Mouse (Mus musculus): ENCODE results near the gene Mmp8. TPM values are rescaled to one million over a fixed set of nuclear protein-coding genes. Genes with fewer than 3 reads are reported as not detected.

Mmp8 gene
- polyA plus RNA-seq, 1 experiment from 2014 or later: 0.16 TPM

DNA sequence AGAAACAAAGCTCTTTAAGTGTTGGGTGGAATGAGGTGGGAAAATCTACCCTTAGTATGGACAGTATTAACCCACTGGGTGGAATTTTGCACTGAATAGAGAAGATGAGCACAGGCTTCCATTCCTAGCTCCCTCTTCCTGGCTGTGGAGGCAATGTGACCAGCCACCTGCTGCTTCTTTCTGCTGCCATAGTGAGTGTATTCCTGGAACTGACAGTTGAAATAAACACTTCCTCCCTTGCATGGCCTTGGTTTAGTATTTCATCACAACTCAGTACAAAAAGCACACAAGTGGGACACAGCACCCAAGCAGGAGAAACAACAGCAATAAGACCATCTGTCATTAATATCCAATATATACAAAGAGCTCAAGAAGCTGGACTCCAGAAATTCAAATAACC, 6.3 kb upstream of the Mmp8 start:
- no peak for ATAC-seq (ENCODE audit: low FRiP score, low TSS enrichment)
- no peaks in the 10 kb centered on the region for H3K36me3 ChIP-seq (ENCODE audit: control insufficient read depth, insufficient read depth, low read length)
- no peaks in the 10 kb centered on the region for H3K9me3 ChIP-seq (ENCODE audit: control insufficient read depth, low read length)
- no peaks in the 10 kb centered on the region for H3K27me3 ChIP-seq (ENCODE audit: control insufficient read depth, insufficient read depth, low read length)
- no peak overlapping the region for H3K9ac ChIP-seq (ENCODE audit: low read depth, low read length)
- no peak overlapping the region for H3K4me2 ChIP-seq (replicated peaks; ENCODE audit: low read depth, low read length)
- H3K4me3 ChIP-seq (ENCODE audit: low read length): no peak overlapping the region
- no peaks in the 10 kb centered on the region for H3K4me1 ChIP-seq (ENCODE audit: control insufficient read depth, insufficient read depth, low read length)
- H3K27ac ChIP-seq (ENCODE audit: low read depth, low read length): no peak overlapping the region

DNA sequence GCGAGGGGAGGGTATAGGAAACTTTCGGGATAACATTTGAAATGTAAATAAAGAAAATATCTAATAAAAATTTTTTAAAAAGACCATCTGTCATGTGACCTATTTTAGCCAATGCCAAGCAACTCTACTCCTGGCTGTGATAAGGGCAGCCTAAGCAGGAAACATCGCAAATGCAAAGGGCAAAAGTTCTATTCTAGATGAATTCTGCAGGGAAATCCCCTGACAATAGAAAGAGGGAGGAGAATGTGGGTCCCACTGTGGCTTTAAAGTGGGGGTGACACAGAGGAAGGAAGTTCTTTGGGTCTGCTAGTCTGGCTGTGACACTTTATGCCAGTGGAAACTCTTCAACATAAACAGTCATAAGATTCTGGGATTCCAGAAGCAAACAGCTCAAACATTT, 4.7 kb upstream of the Mmp8 start:
- H3K9me3 ChIP-seq (ENCODE audit: control insufficient read depth, low read length): no peaks in the 10 kb centered on the region
- ATAC-seq (ENCODE audit: low FRiP score, low TSS enrichment): no peak
- H3K4me1 ChIP-seq (ENCODE audit: control insufficient read depth, insufficient read depth, low read length): no peaks in the 10 kb centered on the region
- H3K4me2 ChIP-seq (replicated peaks; ENCODE audit: low read depth, low read length): no peak overlapping the region
- H3K27me3 ChIP-seq (ENCODE audit: control insufficient read depth, insufficient read depth, low read length): no peaks in the 10 kb centered on the region
- H3K4me3 ChIP-seq (ENCODE audit: low read length): no peak overlapping the region
- no peak overlapping the region for H3K27ac ChIP-seq (ENCODE audit: low read depth, low read length)
- WGBS: 77% methylated on average over 3 of the region's 3 CpGs
- H3K9ac ChIP-seq (ENCODE audit: low read depth, low read length): no peak overlapping the region
- no peaks in the 10 kb centered on the region for H3K36me3 ChIP-seq (ENCODE audit: control insufficient read depth, insufficient read depth, low read length)

DNA sequence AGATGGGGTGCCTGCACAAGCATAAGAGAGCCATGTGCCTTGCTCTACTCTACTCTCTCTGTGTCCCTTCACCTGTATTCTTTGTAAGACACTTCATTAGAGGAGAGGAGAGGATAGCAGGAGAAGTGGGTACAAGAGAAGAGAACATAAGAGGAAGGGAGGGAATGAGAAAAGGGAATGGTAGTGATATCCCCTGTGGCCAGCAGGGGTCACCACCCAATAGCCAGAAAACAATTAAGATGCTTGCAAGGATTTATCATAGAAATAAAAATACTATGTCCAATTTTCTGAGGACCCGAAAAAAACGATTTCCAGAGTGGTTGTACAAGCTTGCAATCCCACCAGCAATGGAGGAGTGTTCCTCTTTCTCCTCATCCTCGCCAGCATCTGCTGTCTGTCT, 3.9 kb upstream of the Mmp8 start:
- Histone ChIP-seq H3K9me3 (ENCODE audit: control insufficient read depth, low read length) (no peaks in the 10 kb centered on the region), H3K27ac (ENCODE audit: low read depth, low read length) (no peak overlapping the region), H3K9ac (ENCODE audit: low read depth, low read length) (no peak overlapping the region), H3K4me2 (replicated peaks; ENCODE audit: low read depth, low read length) (no peak overlapping the region), H3K27me3 (ENCODE audit: control insufficient read depth, insufficient read depth, low read length) (no peaks in the 10 kb centered on the region), H3K36me3 (ENCODE audit: control insufficient read depth, insufficient read depth, low read length) (no peaks in the 10 kb centered on the region), H3K4me1 (ENCODE audit: control insufficient read depth, insufficient read depth, low read length) (no peaks in the 10 kb centered on the region), H3K4me3 (ENCODE audit: low read length) (no peak overlapping the region)
- ATAC-seq (ENCODE audit: low FRiP score, low TSS enrichment): no peak
- 39% methylated on average over 3 of the region's 3 CpGs for WGBS

DNA sequence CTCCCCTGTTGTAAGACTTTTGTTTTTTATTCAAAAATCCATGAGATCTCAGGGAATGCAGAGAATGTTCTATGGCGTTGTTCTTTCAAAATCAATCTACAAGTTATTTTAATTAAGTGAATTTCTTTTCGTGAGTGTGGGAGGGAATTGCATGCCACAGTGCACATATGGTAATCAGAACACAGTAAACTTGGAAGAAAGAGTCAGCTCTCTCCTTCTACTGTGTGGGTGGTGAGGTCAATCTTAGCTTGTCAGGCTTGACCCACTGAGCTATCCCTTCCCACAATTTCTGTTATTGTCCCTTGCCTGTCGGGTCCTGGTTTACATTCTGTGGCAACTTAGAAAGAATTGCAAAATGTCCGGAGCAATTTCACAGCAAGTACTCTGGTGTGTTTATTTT, 1.8 kb downstream of the Mmp8 start:
- ATAC-seq (ENCODE audit: low FRiP score, low TSS enrichment): no peak
- Histone ChIP-seq H3K4me1 (ENCODE audit: control insufficient read depth, insufficient read depth, low read length) (no peaks in the 10 kb centered on the region), H3K4me2 (replicated peaks; ENCODE audit: low read depth, low read length) (no peak overlapping the region), H3K27me3 (ENCODE audit: control insufficient read depth, insufficient read depth, low read length) (no peaks in the 10 kb centered on the region), H3K9me3 (ENCODE audit: control insufficient read depth, low read length) (no peaks in the 10 kb centered on the region), H3K4me3 (ENCODE audit: low read length) (no peak overlapping the region), H3K36me3 (ENCODE audit: control insufficient read depth, insufficient read depth, low read length) (no peaks in the 10 kb centered on the region), H3K27ac (ENCODE audit: low read depth, low read length) (no peak overlapping the region), H3K9ac (ENCODE audit: low read depth, low read length) (no peak overlapping the region)
- 60% methylated on average over 4 of the region's 4 CpGs for WGBS

DNA sequence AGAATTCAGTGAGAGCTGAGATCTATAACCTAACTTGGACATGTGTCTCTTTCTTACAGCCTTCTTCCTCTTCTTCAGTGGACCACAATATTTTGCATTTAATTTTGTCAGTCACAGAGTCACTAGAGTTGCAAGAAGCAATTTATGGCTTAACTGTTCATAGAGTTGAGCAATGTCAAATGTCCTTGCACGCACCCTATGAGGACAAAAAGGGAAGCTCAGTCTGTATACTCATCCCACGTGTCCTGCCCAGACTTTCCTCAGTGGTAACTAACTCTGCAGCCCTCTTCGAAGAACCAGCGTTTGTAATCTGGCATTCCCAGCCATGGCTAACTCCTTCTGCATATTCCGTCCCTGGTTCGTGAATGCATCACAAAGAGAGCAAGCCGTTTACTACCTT, 9.1 kb downstream of the Mmp8 start:
- Histone ChIP-seq H3K27me3 (ENCODE audit: control insufficient read depth, insufficient read depth, low read length) (no peaks in the 10 kb centered on the region), H3K4me1 (ENCODE audit: control insufficient read depth, insufficient read depth, low read length) (no peaks in the 10 kb centered on the region), H3K4me2 (replicated peaks; ENCODE audit: low read depth, low read length) (no peak overlapping the region), H3K27ac (ENCODE audit: low read depth, low read length) (no peak overlapping the region), H3K36me3 (ENCODE audit: control insufficient read depth, insufficient read depth, low read length) (no peaks in the 10 kb centered on the region), H3K4me3 (ENCODE audit: low read length) (no peak overlapping the region), H3K9ac (ENCODE audit: low read depth, low read length) (no peak overlapping the region), H3K9me3 (ENCODE audit: control insufficient read depth, low read length) (no peaks in the 10 kb centered on the region)
- 60% methylated on average over 7 of the region's 7 CpGs for WGBS
- no peak for ATAC-seq (ENCODE audit: low FRiP score, low TSS enrichment)

DNA sequence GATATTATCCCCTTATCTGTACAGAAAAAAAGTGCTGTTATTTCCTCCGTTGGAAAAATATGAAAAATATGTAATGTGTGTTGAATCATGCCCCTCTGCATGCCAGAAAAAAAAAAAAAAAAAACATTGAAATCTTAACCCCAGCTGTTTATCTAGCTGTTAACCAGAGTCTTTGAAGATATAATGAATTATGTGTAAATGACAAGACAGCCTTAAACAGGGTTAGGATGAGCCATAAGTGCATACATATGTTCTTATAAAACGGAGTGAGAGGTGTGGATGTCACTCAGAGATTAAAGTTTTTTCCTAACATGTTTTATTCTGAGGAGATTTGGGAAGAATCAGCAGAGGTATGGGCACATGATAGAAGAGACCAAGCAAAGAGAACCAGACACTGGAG, 9.7 kb downstream of the Mmp8 start:
- no peaks in the 10 kb centered on the region for H3K36me3 ChIP-seq (ENCODE audit: control insufficient read depth, insufficient read depth, low read length)
- H3K4me1 ChIP-seq (ENCODE audit: control insufficient read depth, insufficient read depth, low read length): no peaks in the 10 kb centered on the region
- no peak overlapping the region for H3K9ac ChIP-seq (ENCODE audit: low read depth, low read length)
- H3K27me3 ChIP-seq (ENCODE audit: control insufficient read depth, insufficient read depth, low read length): no peaks in the 10 kb centered on the region
- WGBS: 47% methylated on average over 2 of the region's 2 CpGs
- no peak for ATAC-seq (ENCODE audit: low FRiP score, low TSS enrichment)
- no peak overlapping the region for H3K4me3 ChIP-seq (ENCODE audit: low read length)
- H3K27ac ChIP-seq (ENCODE audit: low read depth, low read length): no peak overlapping the region
- H3K4me2 ChIP-seq (replicated peaks; ENCODE audit: low read depth, low read length): no peak overlapping the region
- no peaks in the 10 kb centered on the region for H3K9me3 ChIP-seq (ENCODE audit: control insufficient read depth, low read length)

DNA sequence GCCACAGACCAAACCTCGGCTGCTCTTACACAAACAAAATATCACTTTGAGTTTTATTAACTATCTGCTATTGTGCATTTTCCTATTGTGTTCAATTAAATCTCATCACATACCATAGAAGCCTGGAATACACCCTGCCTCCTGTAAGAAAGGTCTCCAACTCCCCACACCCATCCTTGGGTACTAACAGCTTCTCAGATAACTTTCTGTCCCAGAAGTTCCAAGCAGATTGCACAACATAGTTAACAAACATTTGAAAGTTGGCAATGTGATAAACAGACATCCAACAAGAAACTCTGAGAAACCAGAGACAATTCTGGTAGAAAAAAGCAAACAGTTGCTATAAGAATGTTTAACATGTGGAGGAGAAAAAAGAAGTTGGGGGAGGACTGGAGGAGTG, 12.2 kb downstream of the Mmp8 start:
- Histone ChIP-seq H3K4me1 (ENCODE audit: control insufficient read depth, insufficient read depth, low read length) (no peaks in the 10 kb centered on the region), H3K27ac (ENCODE audit: low read depth, low read length) (no peak overlapping the region), H3K9ac (ENCODE audit: low read depth, low read length) (no peak overlapping the region), H3K36me3 (ENCODE audit: control insufficient read depth, insufficient read depth, low read length) (no peaks in the 10 kb centered on the region), H3K4me3 (ENCODE audit: low read length) (no peak overlapping the region), H3K27me3 (ENCODE audit: control insufficient read depth, insufficient read depth, low read length) (no peaks in the 10 kb centered on the region), H3K4me2 (replicated peaks; ENCODE audit: low read depth, low read length) (no peak overlapping the region), H3K9me3 (ENCODE audit: control insufficient read depth, low read length) (no peaks in the 10 kb centered on the region)
- ATAC-seq (ENCODE audit: low FRiP score, low TSS enrichment): no peak
- WGBS: 81% methylated on average over 1 of the region's 1 CpGs

DNA sequence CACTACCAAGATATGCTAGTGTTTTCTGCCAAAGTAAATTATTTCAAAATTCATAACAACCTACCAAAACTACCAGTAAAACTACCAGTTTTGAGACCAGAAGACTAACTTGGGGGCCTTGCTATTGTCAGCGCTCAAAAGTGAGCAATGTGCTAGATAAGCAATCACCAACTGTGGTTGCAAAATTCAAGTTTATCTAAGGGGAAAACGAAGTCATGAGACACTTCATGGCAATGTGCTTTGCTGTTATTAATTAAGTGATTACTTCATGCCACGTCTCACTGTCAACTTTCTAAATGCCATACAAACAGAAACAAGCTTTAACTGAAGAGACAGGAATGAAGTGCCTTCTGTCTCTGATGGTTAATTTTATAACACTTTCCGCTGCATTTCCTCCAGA, 12.9 kb downstream of the Mmp8 start, which contains the start of gene Mmp27:
TSS of gene Mmp27 (plus strand) at position 235 of the 400 bp plus-strand sequence.
- H3K4me3 ChIP-seq (ENCODE audit: low read length): no peak within 1 kb of the TSS
- no peak for ATAC-seq (ENCODE audit: low FRiP score, low TSS enrichment)
- H3K36me3 ChIP-seq (ENCODE audit: control insufficient read depth, insufficient read depth, low read length): no peaks in the 10 kb centered on the region
- no peaks in the 10 kb centered on the region for H3K9me3 ChIP-seq (ENCODE audit: control insufficient read depth, low read length)
- no peaks in the 10 kb centered on the region for H3K27me3 ChIP-seq (ENCODE audit: control insufficient read depth, insufficient read depth, low read length)
- no peaks in the 10 kb centered on the region for H3K4me1 ChIP-seq (ENCODE audit: control insufficient read depth, insufficient read depth, low read length)
- H3K4me2 ChIP-seq (replicated peaks; ENCODE audit: low read depth, low read length): no peak within 1 kb of the TSS
- 44% methylated on average over 4 of the region's 4 CpGs for WGBS
- no peak within 1 kb of the TSS for H3K27ac ChIP-seq (ENCODE audit: low read depth, low read length)
- H3K9ac ChIP-seq (ENCODE audit: low read depth, low read length): no peak within 1 kb of the TSS

DNA sequence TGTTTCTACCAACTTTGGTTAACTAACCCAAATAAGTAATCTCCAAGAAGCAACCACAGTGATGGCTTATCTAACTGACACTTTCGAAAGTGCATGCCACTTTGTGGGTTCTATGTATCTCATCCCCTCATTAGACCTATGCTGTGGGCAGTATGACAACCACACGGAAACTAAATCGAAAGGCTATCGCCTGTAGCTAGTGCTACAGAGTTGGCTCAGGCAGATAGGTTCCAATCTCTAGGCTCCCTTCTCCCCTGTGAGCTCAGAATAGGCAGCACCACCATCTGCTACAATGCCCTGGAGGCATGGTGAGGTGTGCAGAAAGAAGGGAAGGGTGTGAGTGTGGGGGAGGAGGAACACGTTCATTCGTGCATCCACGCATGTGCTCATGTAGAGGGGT, 13.9 kb downstream of the Mmp8 start:
- ATAC-seq (ENCODE audit: low FRiP score, low TSS enrichment): peak; percentile 18; the same call in 1 of the 2 replicates
- Histone ChIP-seq H3K4me3 (ENCODE audit: low read length) (no peak overlapping the region), H3K4me1 (ENCODE audit: control insufficient read depth, insufficient read depth, low read length) (no peaks in the 10 kb centered on the region), H3K9me3 (ENCODE audit: control insufficient read depth, low read length) (no peaks in the 10 kb centered on the region), H3K4me2 (replicated peaks; ENCODE audit: low read depth, low read length) (no peak overlapping the region), H3K36me3 (ENCODE audit: control insufficient read depth, insufficient read depth, low read length) (no peaks in the 10 kb centered on the region), H3K27me3 (ENCODE audit: control insufficient read depth, insufficient read depth, low read length) (no peaks in the 10 kb centered on the region), H3K27ac (ENCODE audit: low read depth, low read length) (no peak overlapping the region), H3K9ac (ENCODE audit: low read depth, low read length) (no peak overlapping the region)
- WGBS: 79% methylated on average over 7 of the region's 7 CpGs

Measured in kidney, embryonic 14.5 days (tissue).